Mouse (Mus musculus) right cerebral cortex, postnatal 25 days (tissue): ENCODE results near the gene Inmt.
"Not testable (repeated sequence)": the region's sequence is repeated elsewhere in the genome, so short reads cannot be mapped to it uniquely, and the experiment has no call there.

Source experiments
- DNase-seq: peaks from one replicate; pipeline ENCODE4 v3.0.0; 2022

Inmt gene

GRCm38 (mm10) chr6:55174741-55175181, at the start of gene Inmt:
TSS of gene Inmt (minus strand) at chr6:55175043.
- no peak for DNase-seq

DNA sequence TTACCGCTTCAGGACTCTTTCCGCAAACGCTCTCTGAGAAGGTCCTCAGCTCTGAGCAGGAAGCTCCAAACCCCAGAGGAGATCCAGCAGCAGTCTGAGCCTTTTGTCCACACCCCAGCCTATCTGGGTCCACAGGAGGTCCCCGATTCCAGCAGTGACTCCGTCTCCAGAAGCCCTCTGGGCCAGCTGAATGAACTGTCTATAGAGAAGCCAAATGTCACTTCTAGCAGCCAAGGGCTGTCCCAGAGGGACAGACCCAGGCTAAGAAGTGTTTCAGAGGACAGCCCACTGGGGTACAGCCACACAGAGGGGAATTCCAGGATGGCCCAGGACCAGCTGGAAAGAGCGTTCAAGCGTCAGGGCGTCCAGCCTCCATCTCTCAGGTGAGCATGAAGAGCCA, 49.1 kb upstream of the Inmt start:
- DNase-seq: no peak

DNA sequence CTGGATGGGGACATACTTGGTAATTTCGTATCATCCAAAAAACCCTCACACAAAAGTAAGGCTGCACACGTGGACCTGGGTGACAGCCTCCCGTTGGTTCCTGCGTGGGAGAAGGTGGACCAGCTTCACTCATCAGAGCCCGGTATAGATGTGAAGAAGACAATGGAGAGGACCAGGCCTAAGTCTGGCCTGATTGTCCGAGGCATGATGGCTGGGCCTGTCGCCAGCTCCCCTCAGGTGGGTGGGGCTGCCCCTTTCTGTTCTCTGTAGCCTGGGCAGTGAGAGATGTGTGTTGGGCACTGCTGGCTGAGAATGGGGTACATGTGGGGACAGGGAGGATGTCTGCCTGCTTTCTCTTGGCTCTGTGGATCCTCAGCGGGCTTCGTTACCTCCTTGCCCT, 43.4 kb upstream of the Inmt start:
- DNase-seq: no peak

DNA sequence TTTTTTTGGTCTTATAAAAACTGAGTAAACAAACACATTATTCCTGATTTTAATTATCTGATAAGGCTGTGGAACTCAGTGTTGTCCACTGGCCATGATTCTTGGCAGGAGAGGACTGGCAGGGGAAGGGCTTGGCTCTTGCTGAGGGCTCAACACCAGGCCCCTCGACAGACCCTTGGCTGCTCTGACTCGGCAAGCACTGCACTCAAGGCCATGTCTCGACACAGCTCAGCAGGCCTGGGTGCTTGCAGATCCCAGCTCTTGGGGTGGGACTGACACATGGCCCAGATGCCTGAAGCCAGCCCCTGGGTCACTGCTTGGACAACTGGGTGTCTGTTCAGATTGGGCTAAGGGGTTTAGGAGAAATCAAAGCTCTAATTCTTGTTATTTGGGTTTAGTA, 39.7 kb upstream of the Inmt start:
- DNase-seq: no peak

DNA sequence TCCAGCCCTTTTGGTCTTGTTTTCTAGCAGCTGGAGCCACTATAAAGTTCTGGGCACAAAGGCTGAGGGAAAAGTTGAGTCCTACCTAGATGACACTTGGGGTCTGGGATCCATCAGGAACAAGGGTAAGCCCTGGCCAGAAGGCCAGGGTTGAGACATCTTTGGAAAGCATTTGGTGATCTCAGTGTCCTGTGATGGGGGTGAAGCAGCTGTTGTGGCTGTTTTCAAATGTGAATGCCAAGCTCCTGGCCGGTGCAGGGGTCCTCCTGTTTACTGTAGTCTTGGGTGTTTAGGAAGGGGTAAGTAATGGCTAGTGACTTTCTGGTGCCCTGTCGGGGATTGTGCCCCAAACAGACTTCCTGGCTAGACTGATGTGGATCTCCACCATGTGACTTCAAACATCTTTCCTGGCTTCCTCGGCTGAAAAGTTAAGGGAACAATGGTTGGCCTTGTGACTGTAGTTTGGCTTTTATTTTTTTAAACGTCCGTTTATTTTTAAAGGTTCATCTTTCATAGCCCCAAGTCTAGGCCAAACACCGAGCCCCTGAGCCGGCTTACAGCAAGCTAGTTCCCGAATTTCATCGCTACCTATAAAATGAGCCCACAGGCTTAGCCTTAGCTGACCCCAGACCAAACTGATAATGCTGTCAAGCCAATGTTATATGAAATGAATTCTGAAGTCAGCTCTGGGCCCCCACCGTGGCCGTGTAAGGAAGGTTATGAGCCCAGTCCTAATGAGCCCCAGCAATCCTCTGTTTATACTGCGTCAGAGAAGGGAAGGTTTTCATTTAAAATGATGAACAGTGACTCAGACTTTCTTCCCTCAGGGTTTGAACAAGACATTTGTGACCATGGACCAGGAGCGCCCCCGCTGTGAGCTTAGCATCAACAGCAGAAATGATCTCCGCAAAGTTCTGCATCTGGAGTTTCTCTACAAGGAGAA, 35.9 kb upstream of the Inmt start:
- DNase-seq: no peak

- DNase-seq: no peak
These were observed 32.9 kb upstream of the Inmt start for GRCm38 (mm10) chr6:55207786-55208185.

GRCm38 (mm10) chr6:55203931-55204330, 29.1 kb upstream of the Inmt start:
- no peak for DNase-seq

DNA sequence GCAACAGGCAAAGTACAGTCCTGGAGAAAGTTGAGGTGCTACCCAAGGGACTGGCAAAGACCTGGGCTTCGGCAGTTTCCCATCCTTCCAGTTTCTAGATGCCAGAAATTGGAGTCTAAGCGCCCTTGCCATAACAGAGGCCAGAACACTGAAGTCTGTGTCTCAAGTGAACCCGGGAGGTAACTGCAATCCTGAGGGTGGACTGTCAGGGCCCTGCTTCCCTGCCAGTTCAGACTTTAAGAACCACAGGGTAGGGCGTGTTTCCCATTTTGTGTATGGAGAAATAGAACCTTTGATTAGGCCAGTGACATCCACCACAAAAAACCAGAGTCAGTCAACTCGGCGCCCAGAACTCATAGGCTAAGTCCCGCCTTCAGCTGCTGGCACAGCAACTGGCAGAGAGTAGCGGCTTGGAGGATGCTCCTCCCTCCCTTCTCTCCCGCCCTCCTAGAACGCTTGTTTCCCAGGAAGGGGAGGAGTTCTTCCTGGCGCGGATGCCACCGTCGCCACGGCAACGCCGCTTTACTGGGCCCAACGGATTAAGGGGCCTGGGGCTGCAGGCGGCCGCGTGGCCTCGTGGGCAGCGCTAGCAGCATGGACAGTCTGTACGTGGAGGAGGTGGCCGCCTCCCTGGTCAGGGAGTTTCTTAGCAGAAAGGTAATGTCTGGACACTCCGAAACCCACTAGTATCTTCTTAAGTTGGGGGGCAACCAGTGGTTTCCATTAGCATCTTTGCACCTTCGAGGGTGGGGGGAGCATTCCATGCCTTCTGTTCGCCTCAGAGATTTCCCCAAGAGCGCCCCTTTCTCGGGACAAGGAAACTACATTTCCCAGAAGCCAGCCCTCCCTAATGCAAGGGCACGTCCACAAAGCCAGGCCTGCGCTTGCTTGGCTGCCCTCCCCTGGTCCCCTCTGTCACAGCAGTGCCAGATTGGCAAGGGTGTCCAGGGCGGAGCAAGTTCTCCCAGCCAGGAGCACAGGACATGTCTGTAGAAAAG, 28.4 kb upstream of the Inmt start, which contains the start of gene Mindy4:
Gene Mindy4 (plus strand): TSS at position 471 of the 998 bp plus-strand sequence.
- DNase-seq: peak; percentile 87

GRCm38 (mm10) chr6:55199047-55199446, 24.2 kb upstream of the Inmt start:
- no peak for DNase-seq

GRCm38 (mm10) chr6:55193171-55193570, 18.3 kb upstream of the Inmt start:
- no peak for DNase-seq

- DNase-seq: no peak
These were observed 16.7 kb upstream of the Inmt start for GRCm38 (mm10) chr6:55191537-55191936.

GRCm38 (mm10) chr6:55189406-55189805, 14.6 kb upstream of the Inmt start:
- DNase-seq: no peak

DNA sequence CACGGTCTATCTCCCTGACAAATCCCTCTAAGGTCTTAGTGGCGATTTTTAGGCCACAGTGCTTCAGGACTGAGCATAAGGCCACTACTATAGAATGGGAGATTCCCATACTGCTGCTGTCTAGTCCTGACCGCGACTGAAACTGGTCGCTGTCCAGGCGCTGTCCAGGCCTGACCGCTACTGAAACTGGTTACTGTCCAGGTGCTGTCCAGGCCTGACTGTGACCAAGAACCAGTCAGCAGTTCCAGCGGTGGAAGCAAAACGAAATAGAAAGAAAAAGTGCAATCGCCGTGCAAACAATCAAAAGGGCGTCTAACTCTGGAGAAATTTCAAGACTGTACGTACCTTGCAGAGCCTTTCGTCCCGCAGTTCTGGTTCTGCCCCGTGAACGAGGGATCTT, 13.0 kb upstream of the Inmt start:
- not testable (repeated sequence) for DNase-seq

DNA sequence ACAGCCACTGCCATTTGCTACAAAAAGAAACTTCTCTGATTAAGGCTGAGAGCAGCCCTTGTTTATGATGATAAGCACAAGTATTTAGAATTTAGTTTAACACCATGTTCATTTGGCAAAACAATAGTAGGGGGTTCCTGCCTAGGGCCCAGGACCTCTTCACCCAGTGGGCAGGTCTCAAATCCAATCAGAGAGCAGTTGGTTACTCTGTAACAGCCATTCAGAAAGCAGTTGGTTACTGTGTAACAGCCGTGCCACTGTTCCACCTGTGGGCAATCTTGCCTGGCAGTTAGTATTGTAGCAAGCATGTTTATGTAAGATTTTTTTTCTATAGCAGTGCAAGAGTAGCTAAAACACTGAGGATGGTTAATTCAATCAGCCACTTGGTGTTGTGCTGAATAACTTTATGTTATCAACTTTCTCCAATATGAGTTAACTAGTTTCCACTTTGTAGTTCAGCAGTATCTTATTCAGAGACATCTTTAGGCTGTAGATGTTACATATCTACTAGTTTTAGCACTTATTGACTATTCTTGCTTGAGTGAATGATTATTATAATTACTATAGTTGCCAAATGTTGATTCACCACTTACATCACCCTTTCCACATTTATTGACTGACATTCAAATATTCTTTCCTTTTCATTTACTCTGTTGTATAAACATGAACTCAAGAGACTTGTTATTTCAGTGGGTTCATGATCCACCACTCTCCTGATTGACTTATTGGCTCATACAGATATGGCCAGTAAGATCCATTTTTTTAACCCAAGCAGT, 8.0 kb upstream of the Inmt start:
- no peak for DNase-seq

DNA sequence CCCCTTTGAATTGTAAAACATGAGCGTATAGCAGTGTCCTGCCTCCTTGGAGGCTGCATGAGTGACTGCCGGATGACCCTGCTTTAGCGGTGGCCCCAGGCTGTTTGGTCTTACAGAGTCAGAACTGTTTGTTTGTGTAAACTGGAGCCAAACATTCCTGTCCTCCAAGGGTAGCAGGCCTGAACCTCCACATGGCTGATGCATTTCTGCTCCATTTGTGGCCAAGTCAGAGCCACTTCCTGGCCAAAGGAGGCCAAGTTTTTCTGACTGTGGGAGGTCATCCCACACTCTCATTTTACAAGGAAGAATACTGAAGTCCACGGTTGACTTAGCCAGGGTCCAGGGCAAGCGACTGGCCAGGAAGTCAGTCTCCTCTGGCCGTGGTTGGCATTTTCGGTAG, 4.7 kb upstream of the Inmt start:
- no peak for DNase-seq

DNA sequence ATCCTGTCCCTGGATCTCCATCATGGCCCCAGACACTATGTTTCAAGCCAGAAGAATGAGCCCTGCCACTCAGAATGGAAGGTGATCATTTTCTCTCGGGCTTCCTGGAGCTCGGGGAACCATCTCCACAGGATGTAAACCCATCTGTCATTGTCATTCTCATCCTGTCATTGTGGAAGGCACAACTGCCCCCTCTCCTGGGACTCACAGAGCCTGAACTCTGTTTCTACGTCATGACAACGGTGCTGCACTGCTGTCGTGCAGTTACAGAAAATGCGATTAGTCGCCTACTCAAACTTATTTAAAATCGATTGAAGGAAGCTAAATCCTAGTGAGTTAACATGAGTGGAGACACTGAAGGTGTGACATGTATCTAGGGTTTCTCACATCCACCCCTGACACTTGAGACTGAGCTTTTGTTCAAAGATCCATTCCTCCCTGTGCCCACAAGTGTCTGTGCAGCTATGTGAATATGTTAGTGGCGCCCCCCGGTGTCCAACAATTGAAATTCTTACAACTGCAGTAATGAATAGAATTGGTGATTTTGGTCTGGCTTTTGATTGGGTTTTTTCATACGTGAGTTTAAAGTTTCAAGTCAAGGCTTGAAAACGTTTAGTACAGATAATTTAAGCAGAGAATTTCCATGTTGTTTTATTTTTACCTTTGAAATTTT, 2.4 kb upstream of the Inmt start:
- no peak for DNase-seq

DNA sequence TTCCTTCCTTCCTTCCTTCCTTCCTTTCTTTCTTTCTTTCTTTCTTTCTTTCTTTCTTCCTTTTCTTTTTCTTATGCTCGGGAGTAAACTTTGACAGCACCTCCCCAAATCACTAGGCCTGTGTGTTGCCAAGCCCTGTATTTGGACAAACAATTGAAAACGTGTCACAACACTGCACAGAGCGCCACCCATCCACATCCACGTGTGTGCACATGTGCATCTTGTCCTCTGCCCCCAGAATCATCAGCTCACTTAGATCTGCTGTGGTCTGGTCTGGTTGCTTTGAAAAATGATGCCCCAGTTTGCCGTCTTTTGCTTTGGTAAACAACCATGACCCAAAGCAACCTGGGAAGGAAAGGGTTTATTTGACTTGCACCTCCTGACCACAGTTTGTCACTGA, 1.0 kb upstream of the Inmt start:
- DNase-seq: no peak

DNA sequence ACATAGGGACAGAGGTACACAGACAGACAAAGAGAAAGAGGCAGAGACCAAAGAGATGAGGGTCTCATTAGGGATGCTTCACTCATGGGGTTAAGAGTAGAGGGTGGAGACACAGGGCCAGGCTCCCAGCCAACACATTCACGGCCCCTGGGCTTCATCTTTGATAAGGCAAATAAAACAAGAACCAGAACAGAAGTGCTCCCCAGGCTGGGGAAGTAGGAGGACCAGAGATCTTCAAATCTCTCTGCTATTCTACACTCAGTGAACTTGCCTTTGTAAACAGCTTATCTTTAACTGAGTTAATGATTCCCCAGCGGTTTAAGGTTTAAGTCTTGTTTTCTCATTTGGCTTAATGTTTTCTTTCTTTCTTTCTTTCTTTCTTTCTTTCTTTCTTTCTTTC, 613 bp upstream of the Inmt start:
- no peak for DNase-seq

- no peak for DNase-seq
These were observed 898 bp downstream of the Inmt start for GRCm38 (mm10) chr6:55173941-55174349.

DNA sequence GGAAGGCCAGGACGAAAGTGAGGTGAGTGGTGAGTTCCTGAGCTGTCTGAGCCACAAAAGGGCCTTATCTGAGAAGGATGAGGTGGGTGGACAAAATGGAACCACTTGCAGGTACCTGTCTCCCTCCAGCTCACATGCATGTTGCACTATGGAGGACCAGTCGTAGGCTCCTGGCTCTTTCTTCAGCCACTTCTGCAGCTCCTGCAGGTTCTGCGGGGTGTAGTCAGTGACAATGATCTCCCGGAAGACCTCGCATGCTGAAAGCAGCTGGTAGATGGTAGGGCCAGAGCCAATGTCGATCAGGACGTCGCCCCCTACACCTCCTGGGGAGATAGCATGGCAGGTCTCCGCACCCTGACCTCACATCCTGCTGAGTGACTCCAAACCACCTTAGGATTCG, 1.7 kb downstream of the Inmt start:
- DNase-seq: no peak

DNA sequence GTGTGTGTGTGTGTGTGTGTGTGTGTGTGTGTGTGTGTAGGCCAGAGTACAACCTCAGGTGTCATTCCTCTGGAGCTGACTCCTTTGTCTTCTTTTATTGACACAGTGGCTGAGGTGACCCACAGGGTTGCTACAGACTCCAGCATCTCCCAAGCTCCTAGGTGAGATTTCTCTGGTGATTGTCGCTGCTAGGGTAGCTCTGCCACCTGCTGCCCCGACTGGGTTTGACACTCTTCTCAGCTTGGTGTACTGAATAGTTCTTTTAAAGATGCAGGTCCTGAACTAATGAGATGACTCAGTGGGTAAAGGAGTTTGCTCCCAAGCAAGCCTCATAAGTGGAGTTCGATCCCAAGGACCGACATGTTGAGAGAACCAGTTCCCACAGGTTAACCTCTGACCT, 3.2 kb downstream of the Inmt start:
- no peak for DNase-seq

DNA sequence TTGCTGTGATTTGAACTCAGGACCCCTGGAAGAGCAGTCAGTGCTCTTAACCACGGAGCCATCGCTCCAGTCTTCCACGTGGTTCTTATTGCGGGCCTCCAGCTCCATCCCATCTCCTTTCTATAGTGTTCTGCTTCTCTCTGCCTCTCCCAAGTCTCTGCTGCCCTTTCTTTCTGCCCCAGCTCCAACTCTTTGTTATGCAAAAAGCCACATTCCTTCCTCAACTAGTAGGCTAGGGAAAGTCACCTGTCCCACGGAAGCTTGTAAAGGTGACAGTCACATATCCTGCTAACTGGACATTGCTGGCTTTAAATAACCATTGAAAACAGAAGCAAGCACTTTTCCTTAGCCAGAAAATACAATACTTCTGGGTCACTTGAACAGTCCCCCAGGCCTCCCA, 5.0 kb downstream of the Inmt start:
- no peak for DNase-seq
